Mouse (Mus musculus) thymus, adult 2 months (tissue): ENCODE results near the gene Fjx1.

ENCODE experiments used
- CTCF ChIP-seq: fragments of 200-500 bp; IDR thresholded peaks from 2 replicates; pipeline ENCODE4 v1.5.1; 2012; ENCODE audit warnings: mild to moderate bottlenecking, control low read depth, low read length, moderate library complexity, borderline replicate concordance; ENCODE audit not compliant: control insufficient read depth, poor library complexity, insufficient read depth; ENCODE audit errors: extremely low read depth
- POLR2A ChIP-seq: fragments of 200-500 bp; IDR thresholded peaks from 2 replicates; pipeline ENCODE4 v1.6.1; 2012; ENCODE audit warnings: mild to moderate bottlenecking, low read length, control low read depth, moderate library complexity; ENCODE audit not compliant: control insufficient read depth, poor library complexity, insufficient read depth; ENCODE audit errors: extremely low read depth

DNA sequence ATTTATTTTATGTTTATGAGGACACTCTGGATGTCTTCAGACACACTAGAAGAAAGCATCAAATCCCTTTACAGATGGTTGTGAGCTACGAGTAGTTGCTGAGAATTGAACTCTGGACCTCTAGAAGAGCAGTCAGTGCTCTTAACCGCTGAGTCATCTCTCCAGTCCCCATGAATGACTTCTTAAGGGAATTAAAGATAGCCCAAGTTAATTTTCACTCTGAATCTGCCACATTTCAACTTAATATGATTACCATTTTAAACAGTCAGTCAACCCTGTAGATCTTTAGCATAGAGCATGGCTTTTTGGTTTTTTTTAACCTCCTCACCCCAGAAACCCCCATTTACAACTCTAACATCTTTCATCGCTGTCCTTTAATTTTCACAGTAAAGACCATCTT is 42.6 kb downstream of the Fjx1 start:
- TF ChIP-seq CTCF (no peak), POLR2A (no peak)
